Mouse (Mus musculus) myocyte (in vitro differentiated cells): Measurements from ENCODE around the gene Cacng3.

Source experiments
- CEBPB ChIP-seq: IDR thresholded peaks from 2 replicates; pipeline ENCODE4 v1.6.1; 2011; ENCODE audit warnings: mild to moderate bottlenecking, moderate library complexity; ENCODE audit not compliant: poor library complexity, insufficient read depth, severe bottlenecking
- E2F4 ChIP-seq: IDR thresholded peaks from one replicate; pipeline ENCODE4 v1.6.1; 2011; ENCODE audit warnings: mild to moderate bottlenecking, control low read depth, moderate library complexity; ENCODE audit not compliant: insufficient read depth
- MAX ChIP-seq: IDR thresholded peaks from one replicate; pipeline ENCODE4 v1.6.1; 2011; ENCODE audit warnings: low read depth, mild to moderate bottlenecking, control low read depth
- MYOD1 ChIP-seq, 3 experiments: IDR thresholded peaks; one replicate each; pipeline ENCODE4 v1.6.1; 2011; ENCODE audit warnings: control low read depth in 2 of 3, low read depth in 2 of 3, mild to moderate bottlenecking in 2 of 3, moderate library complexity in 1 of 3; ENCODE audit not compliant: insufficient read length in 2 of 3, control insufficient read depth in 1 of 3
- MYOG ChIP-seq, 3 experiments: IDR thresholded peaks; one replicate each; pipeline ENCODE4 v1.6.1; 2011; ENCODE audit warnings: control low read depth in 2 of 3, low read depth in 2 of 3, mild to moderate bottlenecking in 2 of 3; ENCODE audit not compliant: insufficient read length in 2 of 3, control insufficient read depth in 1 of 3, insufficient read depth in 1 of 3
- POLR2A ChIP-seq: IDR thresholded peaks from one replicate; pipeline ENCODE4 v1.6.1; 2011; ENCODE audit warnings: low read depth, mild to moderate bottlenecking, control low read depth, moderate library complexity; ENCODE audit not compliant: insufficient read length
- POLR2AphosphoS2 ChIP-seq: IDR thresholded peaks from one replicate; pipeline ENCODE4 v1.6.1; 2011; ENCODE audit warnings: low read depth, control low read depth; ENCODE audit not compliant: insufficient read length
- REST ChIP-seq: IDR thresholded peaks from one replicate; pipeline ENCODE4 v1.6.1; 2011; ENCODE audit warnings: mild to moderate bottlenecking, control low read depth, moderate library complexity; ENCODE audit not compliant: insufficient read depth, insufficient read length
- SRF ChIP-seq: IDR thresholded peaks from one replicate; pipeline ENCODE4 v1.6.1; 2011; ENCODE audit warnings: low read depth; ENCODE audit not compliant: control insufficient read depth, insufficient read length
- TCF12 ChIP-seq: IDR thresholded peaks from one replicate; pipeline ENCODE4 v1.6.1; 2011; ENCODE audit warnings: mild to moderate bottlenecking, control low read depth; ENCODE audit not compliant: poor library complexity, insufficient read depth, severe bottlenecking
- TCF3 ChIP-seq: IDR thresholded peaks from one replicate; pipeline ENCODE4 v1.6.1; 2011; ENCODE audit warnings: low read depth, control low read depth; ENCODE audit not compliant: insufficient read length
- USF1 ChIP-seq: IDR thresholded peaks from one replicate; pipeline ENCODE4 v1.6.1; 2011; ENCODE audit warnings: low read depth, mild to moderate bottlenecking, control low read depth, moderate library complexity

GRCm38 (mm10) chr7:122793655-122794346 is 123.5 kb downstream of the Cacng3 start:
- TF ChIP-seq USF1 (no peak), POLR2AphosphoS2 (no peak), MYOG (IDR thresholded peaks at IDR 0.05; ENCODE audit: control insufficient read depth in 1 of 3, insufficient read depth in 1 of 3, insufficient read length in 2 of 3, low read depth in 2 of 3) (no peak), POLR2A (no peak), MAX (no peak), SRF (no peak), TCF12 (no peak), CEBPB (no peak), REST (no peak), MYOD1 (IDR thresholded peaks at IDR 0.05; ENCODE audit: control insufficient read depth in 1 of 3, insufficient read length in 2 of 3, low read depth in 2 of 3) (no peak), E2F4 (no peak), TCF3 (no peak)
